Mouse (Mus musculus) heart, adult 9 months (tissue): ENCODE results near the gene Ttyh3.

Experiments
- DNase-seq, 2 experiments: peaks; one replicate each; pipeline ENCODE4 v3.0.0; 2022; ENCODE audit warnings: low spot score in 2 of 2

The Ttyh3 gene

DNA sequence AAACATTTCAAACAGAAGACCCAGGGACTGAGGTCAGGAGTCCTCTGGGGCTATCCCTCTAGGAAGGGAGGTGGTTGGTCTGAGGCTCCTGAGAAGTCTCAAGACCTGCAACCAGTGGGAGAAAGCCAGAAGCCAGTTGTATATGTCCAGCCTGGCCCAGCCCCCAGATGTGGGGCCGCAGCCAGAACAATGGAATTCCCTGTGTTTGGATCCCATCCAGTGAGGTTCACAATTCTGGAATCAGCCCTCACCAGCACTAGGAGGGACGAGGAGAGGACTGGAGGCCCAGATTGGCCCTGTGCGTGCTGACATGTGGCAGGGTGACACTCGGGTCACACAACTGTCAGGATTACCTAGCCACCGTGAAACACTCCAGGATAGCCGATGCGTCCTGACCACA is 3.8 kb upstream of the Ttyh3 start:
- DNase-seq, result no peak

DNA sequence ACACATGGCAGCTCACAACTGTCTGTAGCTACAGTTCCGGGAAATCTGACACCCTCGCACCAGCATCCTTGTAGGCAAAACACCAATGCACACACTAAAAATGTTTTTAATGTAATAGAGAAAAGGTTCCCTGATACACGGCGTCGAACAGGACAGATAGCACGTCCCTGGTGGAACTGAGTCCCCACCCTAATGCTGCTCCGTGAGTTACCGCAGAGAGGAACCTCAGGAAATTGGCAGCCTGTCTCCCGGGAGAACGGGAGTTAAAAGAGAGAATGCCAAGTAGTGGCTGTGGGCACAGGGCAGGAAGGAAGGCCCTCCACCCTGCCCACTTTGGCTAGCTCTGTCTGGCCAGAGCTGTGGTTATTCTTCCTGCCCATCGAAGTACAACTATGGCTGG is 2.4 kb upstream of the Ttyh3 start:
- DNase-seq, result no peak

DNA sequence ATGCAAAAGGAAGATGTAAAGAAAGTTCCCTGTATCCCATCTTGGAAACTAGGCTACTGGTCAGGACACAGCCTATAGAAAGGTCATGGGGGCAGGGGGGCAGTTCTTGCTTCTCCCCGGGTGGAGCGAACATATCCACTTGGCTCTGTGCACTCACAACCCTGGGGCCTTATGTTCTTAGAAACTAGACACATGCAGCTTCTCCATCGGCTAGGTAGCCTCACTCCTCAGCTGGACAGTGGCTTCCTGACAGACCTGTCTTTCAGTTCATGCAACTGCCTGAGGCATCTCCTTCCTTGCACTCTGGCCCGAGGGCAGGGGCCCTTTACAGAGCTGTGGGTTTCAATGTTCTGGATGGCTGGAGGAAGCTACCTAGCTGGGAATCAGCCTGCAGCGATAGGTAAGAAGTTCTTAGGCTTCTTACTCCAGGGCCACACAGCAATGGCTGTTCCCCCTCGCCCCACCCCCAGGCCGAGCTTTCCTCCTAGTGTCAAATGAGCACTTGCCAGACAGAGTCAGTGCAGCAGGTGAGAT is 1.1 kb upstream of the Ttyh3 start:
- DNase-seq, result no peak

DNA sequence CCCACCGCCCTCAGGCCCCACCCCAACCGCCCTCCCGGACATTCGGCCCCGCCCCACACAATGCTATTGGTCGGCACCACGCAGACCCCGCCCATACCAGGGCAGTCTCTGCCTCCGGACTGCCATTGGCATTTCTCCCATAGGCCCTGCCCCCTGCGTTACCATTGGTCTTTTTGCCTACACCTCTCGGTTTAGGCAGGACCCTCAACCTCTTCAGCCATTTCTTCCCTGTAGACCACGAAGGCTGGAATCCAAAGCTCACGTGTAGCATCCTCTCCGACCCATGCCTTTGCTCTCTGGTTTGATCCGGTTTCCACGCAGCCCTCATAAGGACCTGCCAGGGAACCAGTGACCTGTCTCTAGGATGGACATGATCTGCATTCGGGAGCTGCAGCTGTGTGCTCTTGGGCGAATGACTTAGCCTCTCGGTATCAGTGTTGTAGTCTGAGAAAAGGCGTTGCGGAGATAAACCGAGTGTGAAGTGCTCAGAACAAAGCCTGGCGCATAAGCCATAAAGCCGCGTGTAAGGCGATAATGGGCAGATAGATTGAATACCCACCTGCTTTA is 353 bp upstream of the Ttyh3 start:
- peak; percentile 95 to 96 for DNase-seq

DNA sequence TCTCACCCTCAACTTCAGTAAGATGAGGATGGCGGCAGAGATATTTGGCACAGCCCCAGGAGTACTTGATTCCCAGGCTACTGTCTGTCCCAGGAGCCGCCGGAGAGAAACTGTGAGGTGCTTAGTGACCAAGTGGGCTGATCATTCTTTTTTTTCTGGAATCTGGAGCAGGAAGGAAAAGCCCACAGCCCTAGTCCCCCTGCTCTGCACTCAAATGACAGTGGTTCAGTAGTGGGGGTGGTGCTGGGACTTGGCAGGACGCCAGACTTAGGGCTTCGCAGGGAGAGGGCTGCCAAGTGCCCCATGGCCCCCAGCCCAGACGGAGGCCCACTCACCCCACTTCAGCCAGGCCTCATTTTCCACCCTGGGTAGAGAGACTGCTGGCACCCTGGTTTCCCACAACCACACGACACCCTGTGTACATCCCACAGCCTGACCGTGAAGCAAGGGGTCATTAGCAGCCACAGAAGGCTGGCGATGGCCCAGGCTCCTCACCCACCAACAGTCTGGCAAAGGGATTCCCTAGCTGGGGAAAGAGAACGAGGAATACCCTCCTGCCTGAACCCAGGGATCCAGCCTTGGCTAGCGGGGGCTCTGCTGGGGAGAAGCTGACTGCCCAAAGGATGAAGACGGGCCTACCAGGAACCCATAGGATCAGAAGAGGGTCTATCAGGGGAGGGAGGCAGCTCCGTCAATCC is 861 bp downstream of the Ttyh3 start:
- no peak for DNase-seq

DNA sequence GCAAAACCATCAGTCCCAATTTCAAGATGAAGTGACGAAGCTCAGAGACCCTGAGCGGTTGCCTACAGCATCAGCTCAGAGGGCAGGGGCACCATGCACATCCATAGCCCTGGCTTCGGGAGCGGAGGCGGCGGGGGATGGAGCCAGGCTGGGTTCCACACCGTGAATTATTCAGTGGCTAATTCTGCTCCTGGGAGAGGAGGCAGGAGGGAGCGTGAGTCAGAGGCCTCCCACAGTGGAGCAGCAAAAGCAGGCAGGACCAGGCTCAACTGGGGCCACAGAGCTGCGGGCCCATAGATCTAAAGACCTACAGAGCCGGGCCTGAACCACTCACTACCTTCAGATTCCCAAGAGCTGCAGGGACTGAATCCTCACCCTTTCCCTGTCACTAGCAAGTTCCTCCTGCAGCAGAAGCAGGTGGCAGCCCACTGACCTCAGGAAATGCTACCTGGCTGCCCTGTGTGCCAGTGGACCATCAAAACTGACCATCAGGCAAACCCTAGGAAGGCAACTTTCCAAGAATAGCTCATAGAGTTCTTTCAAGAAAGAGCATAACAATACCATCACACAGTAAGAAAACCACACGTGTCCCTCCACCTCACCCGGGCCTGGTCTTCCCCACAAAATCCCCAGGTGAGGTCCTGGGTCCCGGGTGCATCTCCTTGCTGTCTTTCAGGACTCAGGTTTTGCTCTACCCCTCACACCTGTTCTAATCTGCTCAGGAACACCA is 1.6 kb downstream of the Ttyh3 start:
- DNase-seq, result no peak

DNA sequence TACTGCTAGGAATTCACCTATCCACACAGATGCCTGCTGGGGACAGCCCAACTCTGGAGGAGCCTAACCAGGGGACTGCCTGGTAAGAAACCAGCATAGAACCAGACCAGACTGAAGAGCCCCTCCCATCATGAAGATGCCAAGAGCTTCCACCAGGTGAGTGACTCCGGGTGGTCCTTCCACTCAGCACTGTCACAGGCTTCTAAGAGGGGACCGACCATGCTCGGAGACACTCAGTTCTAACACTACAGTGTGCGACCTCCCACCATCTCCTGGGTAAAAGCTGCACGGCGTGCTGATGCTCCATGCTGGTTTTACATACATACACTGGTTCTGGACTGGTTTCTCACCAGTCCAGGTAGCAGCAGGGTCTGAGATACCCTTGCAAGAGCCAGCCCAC is 2.7 kb downstream of the Ttyh3 start:
- DNase-seq, result no peak

DNA sequence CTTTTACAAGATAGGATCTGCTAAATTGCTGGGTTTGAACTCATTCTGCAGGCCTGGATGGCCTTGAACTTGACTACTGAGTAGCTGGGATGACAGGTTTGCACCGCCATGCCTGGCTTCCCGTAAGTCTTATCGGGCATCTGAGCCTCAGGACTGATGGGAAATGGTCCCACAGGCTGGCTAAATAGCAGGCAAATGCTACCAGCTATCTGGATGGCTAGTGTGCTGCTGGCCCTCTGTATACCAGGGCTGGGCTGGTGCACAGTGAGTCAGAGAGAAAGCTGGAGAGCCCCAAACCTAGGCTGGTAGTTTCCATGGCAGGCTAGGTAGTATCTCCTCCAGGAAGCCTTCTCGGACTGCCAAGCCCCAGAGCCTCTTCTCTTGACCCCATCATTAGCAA is 3.4 kb downstream of the Ttyh3 start:
- DNase-seq, result no peak

DNA sequence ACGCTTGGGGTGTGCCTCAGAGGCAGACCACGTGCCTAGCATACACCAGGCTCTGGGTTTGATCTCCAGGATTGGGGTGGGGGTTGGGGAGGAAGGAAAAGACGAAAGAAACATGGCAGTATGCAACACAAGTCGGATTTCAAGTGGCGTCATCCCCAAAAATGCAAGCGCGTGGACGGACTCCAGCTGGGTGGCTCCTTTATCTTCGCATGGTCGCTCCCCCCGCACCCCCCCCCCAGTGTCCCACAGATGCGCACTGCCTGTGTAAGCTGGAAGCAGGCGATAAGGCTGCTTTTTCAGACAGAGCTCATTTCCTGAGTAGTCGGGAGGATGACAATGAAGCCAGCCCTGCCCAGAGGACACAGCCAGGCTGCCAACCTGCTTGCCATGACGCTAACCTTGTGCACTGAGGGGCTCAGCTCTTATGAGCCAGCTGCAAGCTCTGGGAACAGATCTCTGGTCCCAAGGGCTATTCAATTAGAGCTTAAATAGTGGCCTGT is 4.1 kb downstream of the Ttyh3 start:
- peak in 1 of 2 experiments; percentile 51 for DNase-seq

DNA sequence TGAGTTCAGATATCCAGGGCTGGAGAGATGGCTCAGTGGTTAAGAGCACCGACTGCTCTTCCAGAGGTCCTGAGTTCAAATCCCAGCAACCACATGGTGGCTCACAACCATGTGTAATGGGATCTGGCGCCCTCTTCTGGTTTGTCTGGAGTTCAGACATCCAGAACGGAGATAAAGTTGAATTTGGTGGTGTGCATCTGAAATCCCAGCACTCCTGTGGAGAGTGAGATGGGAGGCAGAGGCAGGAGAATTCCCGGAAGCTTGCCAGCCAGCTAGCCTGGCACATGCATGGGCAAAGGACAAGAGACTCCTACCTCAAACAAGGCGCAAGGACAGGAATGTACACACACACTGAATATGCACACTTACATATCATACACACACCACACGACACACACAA is 4.6 kb downstream of the Ttyh3 start:
- no peak for DNase-seq

DNA sequence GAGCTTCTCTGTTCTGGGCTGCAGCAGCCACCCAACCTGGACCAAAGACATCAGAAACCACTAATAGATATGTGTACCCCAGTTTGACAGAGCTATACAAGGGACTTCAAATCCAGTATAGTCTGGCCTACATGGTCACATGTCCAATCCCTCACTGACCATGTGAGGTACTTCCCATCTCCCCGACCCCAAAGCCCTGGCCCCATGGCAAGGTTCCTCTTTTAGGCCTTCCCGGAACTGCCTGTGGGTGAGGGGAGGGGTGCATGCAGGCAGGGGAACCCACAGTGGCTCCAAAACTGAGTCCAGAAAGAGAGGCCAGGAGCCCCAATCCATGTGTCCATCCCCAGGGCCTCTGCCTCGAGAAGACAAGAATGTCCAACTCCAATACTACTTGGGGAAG is 6.8 kb downstream of the Ttyh3 start:
- DNase-seq, result peak; percentile 54 to 65

DNA sequence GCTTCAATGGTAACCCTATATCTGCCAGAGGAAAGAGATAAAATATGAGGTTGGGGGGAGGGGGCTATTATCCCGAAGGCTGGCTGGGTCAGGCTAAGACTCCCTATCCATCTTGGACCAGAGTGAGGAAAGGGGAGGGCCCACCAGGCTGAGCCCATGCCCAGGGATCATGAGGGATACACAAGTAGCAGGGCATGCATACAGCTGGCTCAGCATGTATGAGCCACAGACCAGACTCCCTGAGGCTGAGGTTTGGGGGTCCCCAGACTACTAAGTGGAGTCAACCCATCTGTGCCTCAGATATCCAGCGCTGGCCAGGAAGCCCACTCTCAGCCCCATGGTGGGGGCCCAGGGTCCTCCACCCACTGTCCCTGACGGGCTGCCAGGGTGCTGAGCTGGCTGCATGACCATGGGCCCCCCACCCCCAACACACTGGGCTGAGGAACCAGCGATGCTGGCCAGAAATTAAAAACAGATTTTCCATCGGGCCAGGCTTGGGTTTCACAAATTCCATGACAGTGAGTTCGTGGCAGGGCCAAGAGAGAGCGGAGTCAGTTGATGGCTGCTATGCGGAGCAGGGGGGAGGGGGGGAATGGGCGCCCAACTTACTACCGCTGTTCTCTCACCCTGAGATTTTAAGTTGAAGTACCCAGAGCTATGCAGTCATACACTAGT is 7.4 kb downstream of the Ttyh3 start:
- no peak for DNase-seq

DNA sequence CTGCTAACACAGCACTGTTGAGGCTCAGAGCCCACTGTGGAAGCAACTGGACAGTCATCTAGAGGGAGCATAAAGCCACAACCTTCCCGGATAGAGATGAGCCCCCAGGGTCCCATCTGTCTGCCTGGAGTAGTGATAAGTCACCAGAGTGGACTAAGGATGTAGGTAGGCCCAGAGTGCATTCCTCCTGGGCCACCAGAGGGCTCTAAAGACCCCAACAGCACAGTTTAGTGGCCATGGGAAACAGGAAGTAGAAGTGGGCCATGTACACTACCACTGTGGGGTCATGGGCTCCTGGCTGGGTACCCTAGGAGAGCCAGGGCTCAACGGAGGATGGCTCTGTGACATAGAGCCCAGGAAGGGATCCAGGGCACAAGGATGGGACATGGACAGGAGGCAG is 8.0 kb downstream of the Ttyh3 start:
- DNase-seq, result no peak

DNA sequence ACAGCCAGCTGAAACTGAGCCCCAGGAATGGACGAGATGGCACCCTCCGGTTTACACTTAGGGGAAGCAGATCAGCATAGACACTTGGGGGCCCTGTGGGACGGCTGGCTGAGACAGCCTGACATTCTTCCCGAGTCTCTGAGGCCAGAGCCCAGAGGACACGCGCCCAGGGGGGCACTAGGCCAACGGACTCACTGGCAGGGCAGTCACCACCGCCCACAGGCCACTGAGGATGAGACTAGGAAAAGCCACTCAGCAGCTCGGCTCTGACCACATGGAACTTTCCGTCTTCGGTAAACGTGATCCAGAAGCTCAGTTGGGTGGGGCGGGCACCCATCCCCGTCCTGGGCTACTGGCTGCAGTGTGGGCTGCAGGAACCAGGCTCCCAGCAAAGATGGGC is 9.0 kb downstream of the Ttyh3 start:
- peak in 1 of 2 experiments; percentile 70 for DNase-seq

DNA sequence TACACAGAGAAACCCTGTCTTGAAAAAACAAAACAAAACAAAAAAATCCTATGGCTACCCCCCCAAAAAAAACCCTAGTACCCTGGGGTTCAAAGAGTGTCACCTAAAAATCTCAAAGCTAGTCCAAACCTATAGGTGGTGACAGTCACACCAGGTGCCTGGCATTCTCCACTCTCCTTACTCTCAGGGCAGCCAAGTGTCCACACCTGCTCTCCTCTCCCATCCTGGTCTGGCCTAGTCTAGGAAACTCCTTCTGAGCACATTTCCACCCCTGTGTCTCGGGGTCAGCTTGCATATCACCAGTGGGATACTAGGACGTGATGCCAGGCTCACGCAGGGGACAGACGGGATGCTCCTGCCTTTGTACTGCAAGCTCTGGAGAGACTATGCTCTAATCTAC is 9.5 kb downstream of the Ttyh3 start:
- no peak for DNase-seq

DNA sequence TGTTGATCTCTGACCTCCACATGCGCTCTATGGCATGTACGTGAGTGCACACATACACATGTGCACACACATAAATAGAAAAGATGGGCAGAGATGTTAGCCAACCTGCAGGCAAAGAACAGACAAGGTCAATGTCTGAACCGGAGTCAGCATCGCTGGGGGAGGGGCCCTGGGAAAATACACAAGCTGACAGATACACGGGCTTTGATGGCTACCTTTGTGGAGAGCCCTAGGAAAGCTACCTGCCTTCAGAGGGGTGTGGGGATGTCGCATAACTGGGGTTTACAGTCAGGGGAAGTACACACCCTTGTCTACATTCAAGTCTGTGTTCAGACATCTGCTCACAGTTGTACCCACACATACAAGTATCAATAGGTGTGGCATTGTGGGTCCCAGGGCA is 10.3 kb downstream of the Ttyh3 start:
- no peak for DNase-seq

DNA sequence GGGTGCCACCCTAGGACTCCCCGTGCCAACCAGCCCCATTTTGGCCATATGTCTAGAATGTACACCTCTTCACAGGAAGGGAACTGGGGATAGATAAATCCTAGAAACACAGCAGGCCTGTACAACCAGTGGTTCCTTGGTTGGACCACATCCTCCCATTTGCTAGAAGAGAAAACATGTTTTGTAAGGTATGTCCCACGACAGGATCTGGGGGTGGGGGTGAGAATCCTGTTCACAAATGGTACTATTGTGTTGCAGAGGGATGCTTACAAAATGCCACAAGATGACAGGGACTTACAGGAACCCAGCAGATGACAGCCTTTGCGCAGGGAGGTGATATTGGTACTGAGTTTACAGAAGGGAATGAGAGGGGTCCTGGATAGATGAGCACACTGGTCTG is 10.8 kb downstream of the Ttyh3 start:
- DNase-seq, result no peak

DNA sequence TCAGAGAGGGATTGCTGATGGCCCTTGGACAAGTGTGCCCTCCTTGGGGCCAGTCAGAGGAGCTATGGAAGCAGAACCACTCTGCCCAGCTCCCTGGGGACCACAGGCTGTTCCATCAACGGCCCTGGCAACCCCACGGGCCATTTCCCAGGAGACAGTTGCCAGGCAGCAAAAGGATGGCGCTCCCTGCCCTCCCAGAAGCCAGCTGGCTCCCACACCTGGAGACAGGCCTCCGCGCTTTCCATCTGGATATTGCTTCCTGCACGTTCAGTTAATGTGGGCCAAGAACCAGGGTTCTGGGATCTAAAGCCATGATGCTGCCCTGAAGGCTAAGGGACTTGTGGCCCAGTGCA is 11.8 kb downstream of the Ttyh3 start:
- DNase-seq, result no peak

DNA sequence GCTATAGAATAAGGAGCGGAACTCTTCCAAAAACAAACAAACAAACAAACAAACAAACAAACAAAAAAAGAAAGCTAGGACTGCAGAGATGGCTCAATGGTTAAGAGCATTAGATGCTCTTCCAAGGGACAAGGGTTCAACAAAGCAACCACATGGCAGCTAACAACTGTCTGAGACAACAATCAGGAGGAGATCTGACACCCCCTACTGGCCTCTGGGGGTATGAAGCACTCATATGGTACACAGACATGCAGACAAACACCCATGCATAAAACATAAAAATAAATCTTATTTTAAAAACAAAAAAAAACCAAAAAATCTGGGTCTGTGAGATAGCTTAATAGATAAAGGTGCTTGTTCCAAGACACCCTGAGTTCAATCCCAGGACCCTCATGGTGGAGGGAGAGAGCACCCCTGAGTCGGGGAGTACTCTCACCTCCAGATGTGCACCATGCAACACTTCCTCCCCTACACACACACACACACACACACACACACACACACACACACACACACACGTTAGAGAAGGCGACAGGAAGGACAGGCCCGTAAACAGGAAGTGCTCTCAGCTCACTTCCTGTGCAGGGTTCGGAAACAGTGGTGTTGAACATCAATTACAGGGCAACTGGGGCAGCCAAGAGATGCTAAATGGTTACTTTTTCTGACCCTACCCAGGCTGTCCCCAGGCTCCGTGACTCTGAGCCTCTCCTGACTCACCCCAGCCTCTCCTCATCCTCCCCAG is 12.3 kb downstream of the Ttyh3 start:
- DNase-seq, result no peak

DNA sequence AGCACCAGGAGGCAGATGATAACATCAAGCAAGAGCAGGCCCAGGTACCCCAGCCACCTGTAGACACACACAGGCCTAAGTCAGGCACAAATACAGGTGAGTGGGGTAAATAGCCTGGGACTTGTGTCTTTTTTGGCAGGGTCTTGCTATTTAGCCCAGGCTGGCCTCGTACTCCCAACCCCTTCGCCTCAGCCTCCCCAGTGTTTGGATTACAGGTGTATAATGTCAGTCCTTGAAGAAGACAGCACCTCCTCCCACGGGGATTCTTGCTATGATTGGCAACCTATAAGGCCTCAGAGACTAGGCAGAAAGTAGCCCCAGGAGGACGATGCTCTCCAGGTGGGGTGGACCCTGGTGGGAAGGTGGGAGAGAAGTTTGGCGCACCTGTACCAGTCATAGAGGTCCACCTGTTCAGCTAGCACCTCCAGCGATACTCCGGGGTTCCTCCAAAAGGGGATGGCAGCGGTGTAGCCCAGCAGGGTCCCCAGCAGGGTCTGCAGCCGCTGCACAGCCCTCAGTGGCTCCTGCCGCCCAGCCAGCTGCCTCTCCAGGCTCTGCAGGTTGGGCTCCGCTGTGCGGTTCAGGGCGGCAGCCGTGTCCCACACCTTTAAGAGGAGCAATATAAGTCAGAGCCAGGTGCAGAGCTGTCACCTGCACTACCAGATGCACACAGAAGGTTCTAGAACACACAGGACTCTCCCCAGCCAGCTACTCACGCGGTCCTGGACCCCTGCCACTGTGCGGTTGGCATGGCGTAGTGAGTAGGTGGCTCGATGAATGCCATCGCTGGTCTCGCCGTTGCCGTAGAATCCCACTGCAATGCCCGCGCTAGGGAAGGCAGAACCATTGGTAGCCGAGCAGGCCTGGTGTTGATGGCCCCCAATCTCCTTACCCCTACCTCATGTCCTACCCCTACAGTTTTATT is 13.8 kb downstream of the Ttyh3 start:
- no peak for DNase-seq

DNA sequence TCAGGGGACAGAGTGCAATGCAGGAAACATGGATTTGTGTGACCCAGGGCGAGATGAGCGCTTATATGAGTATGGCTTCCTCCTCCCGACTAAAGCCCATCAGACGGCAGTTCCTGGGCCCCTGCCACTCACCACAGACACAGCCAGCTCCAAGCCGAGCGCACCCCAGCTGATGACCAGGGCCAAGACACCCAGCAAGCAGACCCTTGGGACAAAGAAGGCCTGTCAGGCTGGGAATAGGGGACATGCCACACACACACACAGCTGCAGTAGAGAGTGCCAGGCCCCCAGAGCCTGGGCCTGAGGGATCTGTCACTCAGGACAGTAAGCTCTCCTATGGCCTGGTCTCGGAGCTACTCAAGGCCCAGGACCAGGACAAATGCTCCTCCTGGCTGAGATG is 15.4 kb downstream of the Ttyh3 start:
- DNase-seq, result no peak
